Mouse (Mus musculus): ENCODE results near the gene Gm11084.
"Not testable (repeated sequence)": the region's sequence is repeated elsewhere in the genome, so short reads cannot be mapped to it uniquely, and the experiment has no call there.

Gene Gm11084

GRCm38 (mm10) chr2:72986616-72987015 lies at the start of gene Gm11084:
Gm11084 (minus strand) TSS chr2:72986716.
- DNase-seq, result no peak

DNA sequence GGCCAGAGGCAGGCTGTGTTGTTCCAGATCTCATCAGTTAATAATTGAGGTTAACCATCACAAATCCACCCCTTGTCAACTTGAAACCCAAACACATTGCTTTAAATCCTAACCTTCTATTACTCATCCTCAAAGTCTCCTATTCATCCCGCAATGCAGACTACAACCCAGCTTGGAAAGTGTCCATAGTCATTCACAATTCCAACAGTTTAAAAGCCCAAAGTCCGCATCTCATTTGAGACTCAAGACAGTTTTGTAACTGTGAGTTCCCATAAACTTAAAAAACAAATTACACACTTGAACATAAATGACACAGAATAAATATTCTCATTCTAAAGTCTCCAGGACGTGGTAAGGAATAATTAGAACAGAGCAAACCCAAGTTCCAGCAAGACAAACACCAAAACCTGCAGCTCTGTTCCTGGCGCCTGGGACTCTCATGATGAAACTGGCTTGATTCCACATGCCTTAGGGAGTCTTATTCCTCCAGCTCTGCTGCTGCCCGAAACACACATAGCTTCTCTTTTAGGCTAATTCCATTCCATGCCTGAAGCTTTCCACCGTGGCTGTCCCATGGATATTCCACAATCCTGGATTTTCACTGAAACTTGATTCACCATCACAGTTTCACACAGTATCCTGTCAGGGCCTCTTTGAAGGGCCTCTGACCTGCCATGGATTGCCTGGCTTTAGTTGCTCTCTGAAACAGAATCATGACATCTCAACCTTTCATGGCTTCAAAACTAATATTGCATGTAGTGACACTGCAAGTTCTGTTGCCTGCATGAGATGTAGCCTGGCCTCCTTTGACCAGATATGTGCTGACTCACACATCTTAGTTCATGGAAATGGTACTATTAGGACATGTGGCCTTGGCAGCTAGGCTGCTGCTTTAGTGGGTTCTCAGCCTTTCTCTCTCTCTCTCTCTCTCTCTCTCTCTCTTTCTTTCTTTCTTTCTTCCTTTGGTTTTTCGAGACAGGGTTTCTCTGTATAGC lies 44.8 kb upstream of the Gm11084 start:
- DNase-seq, result no peak

DNA sequence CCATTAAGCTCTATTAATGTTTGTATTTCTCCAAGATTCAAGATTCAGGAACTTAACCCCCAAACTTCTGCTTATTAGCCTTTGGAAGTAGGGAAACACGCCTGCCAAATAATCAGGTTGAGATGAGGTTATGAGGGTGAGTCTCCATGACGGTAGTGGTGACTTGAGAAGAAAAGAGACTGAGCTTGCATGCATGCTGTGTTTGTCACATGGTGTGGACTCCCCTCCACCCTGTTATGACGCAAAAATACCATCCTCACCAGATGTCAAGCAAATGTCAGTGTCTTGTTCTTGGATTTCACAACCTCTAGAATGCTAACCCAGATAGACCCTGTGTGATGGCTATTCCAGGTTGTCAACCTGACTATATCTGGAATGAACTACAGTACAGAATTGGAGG lies 43.3 kb upstream of the Gm11084 start:
- no peak for DNase-seq

DNA sequence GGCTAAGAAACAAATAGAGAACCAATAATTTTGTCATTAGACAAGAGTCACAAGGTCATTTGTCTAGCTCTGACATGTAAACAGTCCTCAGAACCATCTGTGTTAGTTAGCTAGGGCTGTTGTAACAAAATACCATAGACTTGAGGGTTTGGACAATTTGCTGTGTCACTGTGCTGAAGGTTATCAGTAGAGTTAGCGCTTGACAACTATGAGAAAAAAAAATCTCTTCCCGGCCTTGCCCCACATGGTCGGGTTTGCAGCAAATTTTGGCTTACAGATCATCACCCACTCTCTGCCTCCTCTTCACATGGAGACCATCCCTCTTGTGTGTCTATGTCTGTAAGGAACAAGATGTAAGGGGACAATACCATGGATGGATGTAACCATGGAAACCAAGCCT lies 41.5 kb upstream of the Gm11084 start:
- DNase-seq, result no peak

DNA sequence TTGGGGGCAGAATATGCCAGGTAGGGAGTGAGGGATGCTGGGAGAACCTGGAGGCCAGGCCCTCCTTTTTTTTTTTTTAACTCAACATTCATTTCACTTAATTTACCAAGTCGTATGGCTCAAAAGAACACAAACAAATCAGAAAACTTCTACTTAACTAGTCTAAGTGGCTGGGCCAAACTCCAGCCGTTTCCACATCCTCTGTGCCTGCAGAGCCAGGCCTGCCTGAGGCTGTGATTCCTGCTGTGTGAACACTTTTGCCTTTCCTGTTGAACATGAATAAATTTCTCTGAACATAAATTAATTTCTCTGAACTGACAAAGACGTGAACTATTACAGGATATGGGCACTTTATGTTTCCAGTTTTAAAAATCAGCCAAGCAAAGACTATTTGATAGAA lies 40.6 kb upstream of the Gm11084 start:
- DNase-seq, result no peak

- DNase-seq, result no peak
Measured at GRCm38 (mm10) chr2:73023803-73024202, 37.3 kb upstream of the Gm11084 start.

DNA sequence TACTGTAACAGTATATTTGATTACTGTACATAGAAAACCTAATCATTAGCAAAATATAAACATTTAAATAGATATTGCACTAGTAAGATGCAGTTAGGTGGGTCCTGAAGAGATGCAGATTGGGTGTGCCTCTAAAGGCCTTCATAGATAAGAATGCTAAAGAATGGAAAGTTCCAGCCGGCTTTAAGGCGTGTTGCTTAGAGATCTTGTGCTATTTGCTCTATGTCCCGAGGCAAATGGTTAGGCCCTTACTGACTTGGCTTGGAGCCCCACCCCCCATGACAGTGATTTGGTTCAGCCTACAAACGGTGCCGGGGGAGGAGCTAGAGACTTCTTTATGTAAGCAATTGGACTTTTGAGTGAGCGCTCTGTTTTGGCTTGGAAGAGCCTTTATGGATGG lies 34.5 kb upstream of the Gm11084 start:
- no peak for DNase-seq

DNA sequence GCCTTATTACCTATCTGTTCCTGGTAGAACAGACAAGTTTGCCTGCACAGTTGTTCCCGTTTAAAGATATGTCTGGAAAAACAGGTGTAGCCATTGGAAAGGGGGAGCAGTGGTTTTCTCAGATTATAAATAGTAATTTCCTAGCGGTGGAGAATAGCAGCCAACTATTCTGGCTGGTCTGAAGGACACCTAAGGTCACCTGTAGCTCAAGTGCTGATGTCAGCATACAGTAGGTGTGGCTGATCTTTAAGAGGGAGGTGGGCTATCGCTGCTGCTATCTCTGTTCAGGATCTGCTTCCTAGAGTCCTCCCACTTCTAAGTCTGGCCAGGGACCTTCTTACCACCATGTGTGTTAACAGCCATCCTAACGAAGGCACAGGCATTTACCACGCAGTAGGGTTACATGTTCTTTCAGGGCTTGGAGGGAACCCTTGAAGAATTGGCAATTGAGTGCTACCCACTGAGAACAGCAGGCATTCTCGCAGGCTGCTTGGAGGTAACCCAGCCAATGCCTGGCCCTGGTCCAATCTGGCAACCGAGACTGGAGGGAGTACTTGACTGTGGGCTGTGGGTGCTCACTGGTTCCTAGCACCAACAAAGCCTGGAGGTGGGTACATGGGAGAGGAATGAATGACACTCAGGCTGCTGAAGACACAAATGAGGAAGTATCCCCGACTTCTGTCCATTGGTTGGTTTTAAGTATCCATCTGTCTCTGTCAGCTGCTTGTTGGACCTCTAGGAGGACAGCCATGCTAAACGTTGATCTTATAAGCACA lies 33.0 kb upstream of the Gm11084 start:
- DNase-seq, result no peak

DNA sequence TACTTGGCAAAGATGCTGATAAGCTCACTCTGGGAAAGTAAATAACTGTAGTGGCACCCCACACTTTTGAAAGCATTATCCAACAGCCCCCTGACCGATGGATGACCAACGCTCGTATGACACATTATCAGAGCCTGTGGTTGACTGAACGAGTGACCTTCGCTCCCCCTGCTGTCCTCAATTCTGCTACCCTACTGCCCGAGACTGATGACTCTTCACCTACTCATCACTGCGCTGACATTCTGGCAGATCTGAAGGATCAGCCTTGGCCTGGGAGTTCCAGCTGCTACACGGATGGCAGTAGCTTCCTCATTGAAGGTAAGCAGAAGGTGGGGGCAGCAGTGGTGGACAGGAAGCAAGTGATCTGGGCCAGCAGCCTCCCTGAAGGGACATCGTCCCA lies 27.5 kb upstream of the Gm11084 start:
- not testable (repeated sequence) for DNase-seq

GRCm38 (mm10) chr2:73012636-73013035 lies 26.1 kb upstream of the Gm11084 start:
- DNase-seq, result no peak

DNA sequence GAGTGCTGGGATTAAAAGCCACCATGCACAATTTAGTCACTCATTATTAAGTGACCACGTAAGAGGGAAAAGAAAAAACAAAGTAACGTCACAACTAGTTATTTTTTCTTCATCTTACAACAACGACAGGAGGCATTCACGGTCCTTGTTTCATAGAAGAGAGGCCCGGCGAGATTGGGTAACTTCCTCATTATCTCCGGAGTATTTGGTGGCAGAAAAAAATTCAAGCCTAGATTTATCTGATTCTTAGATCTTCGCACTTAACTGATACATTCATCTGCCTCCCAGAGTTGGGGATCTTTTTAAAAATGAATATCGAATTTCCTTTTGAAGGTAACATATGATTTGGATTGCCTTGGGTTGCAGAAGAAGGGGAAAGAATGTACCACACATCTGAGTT lies 21.0 kb upstream of the Gm11084 start:
- no peak for DNase-seq

DNA sequence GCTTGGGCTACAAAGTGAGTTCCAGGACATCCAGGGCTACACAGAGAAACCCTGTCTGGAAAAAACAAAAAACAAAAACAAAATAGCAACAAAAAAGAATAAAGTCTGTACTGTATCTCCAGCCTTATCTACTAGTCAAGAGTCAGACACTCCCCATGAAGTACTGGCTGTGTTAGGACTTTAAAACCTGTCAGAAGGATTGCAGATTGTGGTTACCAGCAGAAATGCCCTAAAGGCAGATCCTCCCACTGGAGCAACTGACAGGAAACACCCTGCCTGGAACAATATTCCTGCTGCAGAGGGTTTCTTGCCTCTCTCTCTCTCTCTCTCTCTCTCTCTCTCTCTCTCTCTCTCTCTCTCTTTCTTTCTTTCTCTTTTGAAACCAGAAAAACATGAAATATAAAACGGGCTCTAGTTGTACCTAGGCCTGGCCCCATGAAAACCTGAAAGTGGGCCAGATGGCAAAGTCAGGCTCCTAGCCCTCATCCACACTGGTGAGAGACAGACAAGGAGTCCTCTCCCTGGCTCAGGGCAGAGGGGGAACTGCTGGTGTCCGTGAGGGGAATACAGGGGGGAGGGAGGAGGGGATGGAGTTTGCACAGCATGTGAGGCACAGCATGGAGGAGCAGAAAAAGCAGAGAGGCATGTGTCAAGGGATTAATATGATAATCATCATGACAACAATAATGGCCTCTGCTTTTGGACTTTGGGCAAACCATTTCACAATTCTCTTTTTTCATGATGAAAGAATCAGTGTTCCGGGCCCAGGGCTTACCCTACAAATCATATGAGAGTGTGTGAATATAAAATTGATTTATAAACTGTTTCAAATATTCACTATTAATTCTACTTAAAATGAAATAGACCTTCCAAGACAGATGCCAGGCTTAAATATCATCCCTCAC lies 19.3 kb upstream of the Gm11084 start:
- no peak for DNase-seq

DNA sequence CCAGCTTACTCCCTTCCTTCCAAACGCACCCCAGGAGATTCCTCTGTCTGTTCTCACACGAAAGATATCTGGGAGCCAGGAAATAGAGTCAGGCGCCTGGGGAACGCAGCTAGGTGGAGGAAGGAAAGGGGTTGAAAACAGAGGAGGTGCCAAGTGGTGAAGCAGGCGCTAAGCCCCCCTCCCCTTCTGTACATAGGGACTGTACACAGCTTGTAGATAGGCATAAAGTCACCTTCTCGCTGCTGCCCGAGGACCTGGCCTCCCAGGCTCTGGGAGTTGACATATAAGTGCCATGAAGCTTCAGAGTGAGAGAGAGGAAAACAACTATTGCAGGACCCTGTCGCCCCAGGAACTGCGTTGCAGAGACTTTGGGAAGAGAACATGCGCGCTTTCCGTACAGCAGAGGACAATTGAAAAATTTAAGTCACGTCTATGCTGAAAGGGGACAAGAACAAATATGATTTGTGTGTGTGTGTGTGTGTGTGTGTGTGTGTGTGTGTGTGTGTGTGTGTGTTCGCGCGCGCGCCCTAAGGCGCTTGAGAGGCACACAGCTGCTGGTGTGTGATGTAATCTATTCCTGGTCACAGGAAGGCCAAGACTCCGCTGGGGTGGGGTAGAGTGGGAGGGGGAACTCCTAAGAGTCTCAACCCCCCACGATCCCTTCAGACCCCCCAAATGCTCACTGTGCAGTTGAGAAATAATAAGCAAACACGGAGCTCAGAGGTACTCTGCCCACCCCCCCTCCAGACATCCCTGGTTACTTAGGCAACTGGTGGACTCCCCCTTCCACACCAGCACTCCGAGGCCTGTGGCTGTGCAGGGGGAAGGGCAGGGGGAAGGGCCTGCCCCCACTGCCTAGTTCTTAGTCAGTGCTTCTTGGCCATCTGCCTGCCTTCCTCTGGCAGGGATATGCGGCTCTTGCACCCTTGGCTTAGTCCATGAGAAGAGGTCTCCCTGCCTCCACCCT lies 17.5 kb upstream of the Gm11084 start:
- DNase-seq, result peak; percentile 64

GRCm38 (mm10) chr2:73003049-73003448 lies 16.5 kb upstream of the Gm11084 start:
- peak; percentile 81 for DNase-seq

DNA sequence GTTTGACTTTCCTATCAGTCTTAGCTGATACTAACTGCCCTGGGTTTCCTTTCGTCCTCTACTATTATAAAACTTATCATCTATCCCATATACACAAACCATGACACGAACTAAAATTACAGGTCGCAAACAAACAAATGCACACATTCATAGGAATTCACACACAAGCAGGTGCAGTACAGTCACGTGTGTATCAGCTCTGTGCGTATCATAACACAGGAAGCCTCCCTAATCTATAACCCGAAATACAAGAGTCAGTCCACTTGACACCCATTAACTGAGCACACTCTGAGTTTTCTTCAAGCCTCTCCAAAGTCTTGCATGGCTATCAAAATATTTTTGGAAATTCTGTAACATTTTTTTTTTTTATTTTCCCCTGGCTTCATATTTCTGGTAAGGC lies 15.9 kb upstream of the Gm11084 start:
- no peak for DNase-seq

GRCm38 (mm10) chr2:73001994-73002393 lies 15.5 kb upstream of the Gm11084 start:
- peak; percentile 32 for DNase-seq

GRCm38 (mm10) chr2:73000194-73000593 lies 13.7 kb upstream of the Gm11084 start:
- DNase-seq, result no peak

DNA sequence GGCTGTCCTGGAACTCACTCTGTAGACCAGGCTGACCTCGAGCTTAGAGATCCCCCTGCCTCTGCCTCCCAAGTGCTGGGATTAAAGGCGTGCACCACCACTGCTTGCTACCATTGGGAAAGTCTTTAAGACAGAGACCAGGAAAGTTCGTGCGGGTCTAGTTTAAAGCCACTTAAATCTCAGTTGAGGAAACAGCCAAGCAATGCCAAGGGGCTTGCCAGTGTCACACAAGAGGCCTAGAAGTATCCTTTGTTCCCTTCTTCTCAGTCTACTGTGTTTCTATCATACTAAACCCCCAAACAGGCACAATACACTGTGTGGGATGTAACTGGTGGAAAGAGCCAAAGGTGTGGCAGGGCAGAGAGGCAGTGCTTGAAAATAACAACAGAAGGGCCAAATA lies 11.1 kb upstream of the Gm11084 start:
- DNase-seq, result no peak

GRCm38 (mm10) chr2:72996808-72997378 lies 10.4 kb upstream of the Gm11084 start:
- DNase-seq, result peak; percentile 82

DNA sequence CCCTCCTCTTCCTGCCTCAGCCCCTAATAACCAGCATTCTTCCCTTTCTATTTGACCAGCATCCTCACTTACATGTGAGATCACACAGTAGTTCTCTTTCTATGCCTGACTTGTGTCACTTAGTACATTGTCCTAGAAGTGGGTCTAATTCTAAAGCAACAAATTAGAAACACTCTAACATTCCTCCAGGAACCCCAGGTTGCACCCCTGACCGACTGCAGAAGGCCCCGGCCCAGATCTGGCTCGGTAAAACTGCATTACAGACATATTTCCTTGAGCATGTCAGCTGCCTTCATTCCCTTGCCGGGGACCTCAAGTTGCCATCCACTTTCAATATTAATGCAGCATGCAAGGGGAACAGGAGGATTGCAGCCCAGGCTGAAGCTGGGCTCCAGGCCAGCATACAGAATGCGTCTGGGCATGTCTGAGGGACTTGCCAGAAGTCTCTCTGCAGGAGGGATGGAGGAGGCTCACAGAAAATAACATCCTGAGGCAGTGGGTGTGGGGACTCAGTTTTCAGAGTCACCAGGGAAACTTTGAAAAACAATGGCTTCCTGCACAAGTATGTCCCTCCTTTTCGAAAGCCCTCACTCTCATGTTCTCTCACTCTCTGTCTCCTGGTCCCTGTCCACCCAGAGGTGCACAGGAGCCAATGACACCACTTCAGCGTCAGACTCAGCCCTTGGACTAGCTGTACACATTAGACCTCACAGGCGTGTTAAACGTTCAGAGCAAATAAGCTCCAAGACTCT lies 9.0 kb upstream of the Gm11084 start:
- peak; percentile 54 for DNase-seq

Data from thymus, postnatal 25 days (tissue).